ENCODE assay signal across 8 mouse cellular contexts in genomic region chr9:121285341-121286324, GRCm38 (mm10). TPM values are rescaled to one million over a fixed set of nuclear protein-coding genes. Genes with fewer than 3 reads are reported as not detected.
DNase-seq lines count a peak whose midpoint lies in the region; ATAC-seq and TF ChIP-seq lines count a peak whose summit lies in the region.

No protein-coding gene starts in this region.

- no peaks in the 10 kb centered on the region for H3K9me3 ChIP-seq in forebrain, embryonic 15.5 days
- H3K9me3 ChIP-seq in hindbrain, embryonic 11.5 days (ENCODE audit: control insufficient read depth, low read length), result peaks cover 2% of the 10 kb centered on the region; the same call in 1 of the 2 replicates
- no peaks in the 10 kb centered on the region for H3K9me3 ChIP-seq in limb, embryonic 11.5 days (ENCODE audit: control insufficient read depth, low read length)
- H3K9me3 ChIP-seq in midbrain, embryonic 11.5 days (ENCODE audit: control insufficient read depth, low read length), result peaks cover 3% of the 10 kb centered on the region; the same call in 1 of the 2 replicates

- peaks cover 8% of the 10 kb centered on the region for H3K4me1 ChIP-seq in forebrain, embryonic 15.5 days
- H3K4me1 ChIP-seq in hindbrain, embryonic 11.5 days (replicated peaks; ENCODE audit: control insufficient read depth, insufficient read depth, low read length), result no peaks in the 10 kb centered on the region
- no peaks in the 10 kb centered on the region for H3K4me1 ChIP-seq in limb, embryonic 11.5 days (ENCODE audit: control insufficient read depth, insufficient read depth, low read length)
- H3K4me1 ChIP-seq in midbrain, embryonic 11.5 days (ENCODE audit: control insufficient read depth, insufficient read depth, low read length), result peaks cover 6% of the 10 kb centered on the region; the same call in 1 of the 2 replicates

- TF ChIP-seq POLR2A in brain, embryonic 14.5 days (IDR thresholded peaks at IDR 0.05; ENCODE audit: borderline replicate concordance, extremely low read depth, insufficient read depth, insufficient read length, poor library complexity, severe bottlenecking), result no peak

- no peaks in the 10 kb centered on the region for H3K36me3 ChIP-seq in forebrain, embryonic 15.5 days
- H3K36me3 ChIP-seq in hindbrain, embryonic 11.5 days (ENCODE audit: control insufficient read depth, insufficient read depth, low read length), result no peaks in the 10 kb centered on the region
- no peaks in the 10 kb centered on the region for H3K36me3 ChIP-seq in limb, embryonic 11.5 days (ENCODE audit: control insufficient read depth, insufficient read depth, low read length)
- no peaks in the 10 kb centered on the region for H3K36me3 ChIP-seq in midbrain, embryonic 11.5 days (ENCODE audit: control insufficient read depth, insufficient read depth, low read length)

- 0 out of 2 replicates have a peak overlapping the region, but pooled peaks have one; percentile 12 for H3K27ac ChIP-seq in forebrain, embryonic 15.5 days (replicated peaks)
- H3K27ac ChIP-seq in hindbrain, embryonic 11.5 days (ENCODE audit: low read depth, low read length), result peak overlapping the region; percentile 24; the same call in 1 of the 2 replicates
- no peak overlapping the region; the same call in 1 of the 2 replicates for H3K27ac ChIP-seq in limb, embryonic 11.5 days (replicated peaks; ENCODE audit: low read depth, low read length)
- peak overlapping the region; percentile 2; the same call in 1 of the 2 replicates for H3K27ac ChIP-seq in midbrain, embryonic 11.5 days (ENCODE audit: low read depth, low read length)

- H3K4me3 ChIP-seq in forebrain, embryonic 15.5 days, result peak overlapping the region; percentile 48
- peak overlapping the region; percentile 42 for H3K4me3 ChIP-seq in hindbrain, embryonic 11.5 days (ENCODE audit: low read depth, low read length)
- H3K4me3 ChIP-seq in limb, embryonic 11.5 days (ENCODE audit: low read depth, low read length), result peak overlapping the region; percentile 40
- peak overlapping the region; percentile 33 for H3K4me3 ChIP-seq in midbrain, embryonic 11.5 days (ENCODE audit: low read depth, low read length)

- H3K9ac ChIP-seq in forebrain, embryonic 15.5 days (replicated peaks), result peak overlapping the region; percentile 45
- H3K9ac ChIP-seq in hindbrain, embryonic 11.5 days (ENCODE audit: low read depth, low read length), result peak overlapping the region; percentile 53
- H3K9ac ChIP-seq in limb, embryonic 11.5 days (ENCODE audit: low read length), result peak overlapping the region; percentile 57
- peak overlapping the region; percentile 34 for H3K9ac ChIP-seq in midbrain, embryonic 11.5 days (ENCODE audit: low read length)

- peak overlapping the region; percentile 61 for H3K4me2 ChIP-seq in forebrain, embryonic 15.5 days (replicated peaks)
- H3K4me2 ChIP-seq in hindbrain, embryonic 11.5 days (replicated peaks; ENCODE audit: low read depth, low read length), result peak overlapping the region; percentile 46
- peak overlapping the region; percentile 31 for H3K4me2 ChIP-seq in limb, embryonic 11.5 days (ENCODE audit: low read depth, severe bottlenecking)
- peak overlapping the region; percentile 40 for H3K4me2 ChIP-seq in midbrain, embryonic 11.5 days

- H3K27me3 ChIP-seq in forebrain, embryonic 15.5 days, result no peaks in the 10 kb centered on the region
- no peaks in the 10 kb centered on the region for H3K27me3 ChIP-seq in hindbrain, embryonic 11.5 days (ENCODE audit: control insufficient read depth, insufficient read depth, low read length)
- no peaks in the 10 kb centered on the region for H3K27me3 ChIP-seq in limb, embryonic 11.5 days (ENCODE audit: control insufficient read depth, insufficient read depth, low read length)
- no peaks in the 10 kb centered on the region for H3K27me3 ChIP-seq in midbrain, embryonic 11.5 days (ENCODE audit: control insufficient read depth, insufficient read depth, low read length)

- no peak for TF ChIP-seq CTCF in brain, embryonic 14.5 days (IDR thresholded peaks at IDR 0.05; ENCODE audit: borderline replicate concordance, extremely low read depth, insufficient read depth, insufficient read length)

- ATAC-seq in forebrain, embryonic 15.5 days (replicated peaks), result peak; percentile 84
- ATAC-seq in hindbrain, embryonic 11.5 days (ENCODE audit: low FRiP score), result peak; percentile 90
- peak; percentile 82 for ATAC-seq in limb, embryonic 11.5 days (ENCODE audit: insufficient number of reproducible peaks, low FRiP score, low TSS enrichment, low read depth)
- ATAC-seq in midbrain, embryonic 11.5 days (ENCODE audit: low FRiP score), result peak; percentile 91

- peak; percentile 49 to 57 for DNase-seq in layer of hippocampus, postnatal 10 days (ENCODE audit: low spot score in 2 of 2)
- no peak for DNase-seq in layer of hippocampus, adult 11-12 months (ENCODE audit: low spot score)
- peak; percentile 85 for DNase-seq in brain, embryonic 14.5 days (ENCODE audit: low read depth)
- DNase-seq in hindbrain, embryonic 11.5 days (ENCODE audit: low spot score), result peak; percentile 78
- DNase-seq in limb, embryonic 11.5 days (ENCODE audit: low spot score), result peak; percentile 75
- DNase-seq in midbrain, embryonic 11.5 days (ENCODE audit: low spot score, missing footprints), result peak; percentile 95
- DNase-seq in spleen, postnatal 10 days (ENCODE audit: low spot score in 2 of 2), result peak; percentile 61 to 84

- WGBS in forebrain, embryonic 15.5 days, result 16% methylated on average over 29 of the region's 29 CpGs
- WGBS in hindbrain, embryonic 11.5 days, result 23% methylated on average over 29 of the region's 29 CpGs
- WGBS in limb, embryonic 11.5 days, result 25% methylated on average over 29 of the region's 29 CpGs
- WGBS in midbrain, embryonic 11.5 days, result 20% methylated on average over 29 of the region's 29 CpGs

RNA-seq across cellular contexts. Expression of gene Ulk4, which starts 8.6 kb away (rescaled TPM):
- total RNA-seq in layer of hippocampus, postnatal 10 days (2021), result 1 to 10 TPM; 7.7 to 9.6 TPM
- 7.3 and 7.8 TPM in 2 replicates for polyA plus RNA-seq in brain, embryonic 14.5 days (2012; rRNA removed)
- 127 and 134 TPM in 2 replicates for polyA plus RNA-seq in forebrain, embryonic 15.5 days (2015; fragmentation: Nextera tagmentation; extraction: Ambion mirVana)
- 161 and 185 TPM in 2 replicates for polyA plus RNA-seq in hindbrain, embryonic 11.5 days (2014; fragmentation: Nextera tagmentation; extraction: Ambion mirVana)
- polyA plus RNA-seq in limb, embryonic 11.5 days (2014; fragmentation: Nextera tagmentation; extraction: Ambion mirVana), result 147 and 159 TPM in 2 replicates
- 210 and 216 TPM in 2 replicates for polyA plus RNA-seq in midbrain, embryonic 11.5 days (2014; fragmentation: Nextera tagmentation; extraction: Ambion mirVana)

RNA-seq across cellular contexts. Expression of gene Trak1, which starts 11.7 kb away (rescaled TPM):
- total RNA-seq in layer of hippocampus, postnatal 10 days (2021), result 100 to 1,000 TPM; 207 to 210 TPM
- polyA plus RNA-seq in brain, embryonic 14.5 days (2012; rRNA removed), result 59.2 and 77.7 TPM in 2 replicates
- 75.8 and 78.7 TPM in 2 replicates for polyA plus RNA-seq in forebrain, embryonic 15.5 days (2015; fragmentation: Nextera tagmentation; extraction: Ambion mirVana)
- 19.8 and 21.2 TPM in 2 replicates for polyA plus RNA-seq in hindbrain, embryonic 11.5 days (2014; fragmentation: Nextera tagmentation; extraction: Ambion mirVana)
- polyA plus RNA-seq in limb, embryonic 11.5 days (2014; fragmentation: Nextera tagmentation; extraction: Ambion mirVana), result 9.3 and 11.7 TPM in 2 replicates
- 19.2 and 20.5 TPM in 2 replicates for polyA plus RNA-seq in midbrain, embryonic 11.5 days (2014; fragmentation: Nextera tagmentation; extraction: Ambion mirVana)

Comparison
In these comparisons a context has a peak if more than half of its experiments do, and no peak if none do; other contexts are left out.
1. RNA of gene Ulk4, which starts 8.6 kb away (polyA plus RNA-seq): 210 to 216 TPM in midbrain, embryonic 11.5 days, 161 to 185 TPM in hindbrain, embryonic 11.5 days, 147 to 159 TPM in limb, embryonic 11.5 days and 127 to 134 TPM in forebrain, embryonic 15.5 days; 7.3 to 7.8 TPM in brain, embryonic 14.5 days; every median in the first group is over 10 times any median in the second.
2. Peak in every context shown above with its lines, with median percentiles within 50 percentile points of each other: ATAC-seq, H3K4me2 ChIP-seq, H3K4me3 ChIP-seq and H3K9ac ChIP-seq.